Mouse (Mus musculus): ENCODE data around the gene Asic2. TPM values are rescaled to one million over a fixed set of nuclear protein-coding genes. Genes with fewer than 3 reads are reported as not detected.

The Asic2 gene
- polyA plus RNA-seq, 1 experiment from 2014 or later: not detected

GRCm38 (mm10) chr11:80918332-80918731, 1049.9 kb downstream of the Asic2 start:
- H3K9me3 ChIP-seq (replicated peaks): no peaks in the 10 kb centered on the region
- H3K27me3 ChIP-seq: no peaks in the 10 kb centered on the region
- ATAC-seq (replicated peaks; ENCODE audit: insufficient number of reproducible peaks, insufficient read depth, low FRiP score, low read depth): no peak
- H3K4me1 ChIP-seq (replicated peaks): no peaks in the 10 kb centered on the region
- no peak overlapping the region for H3K4me2 ChIP-seq
- no peak overlapping the region for H3K9ac ChIP-seq
- no peaks in the 10 kb centered on the region for H3K36me3 ChIP-seq
- 62% methylated on average over 5 of the region's 5 CpGs for WGBS
- H3K4me3 ChIP-seq: no peak overlapping the region
- no peak overlapping the region for H3K27ac ChIP-seq

GRCm38 (mm10) chr11:80917688-80918087, 1050.6 kb downstream of the Asic2 start:
- no peaks in the 10 kb centered on the region for H3K27me3 ChIP-seq
- H3K4me3 ChIP-seq: no peak overlapping the region
- H3K4me2 ChIP-seq: no peak overlapping the region
- ATAC-seq (replicated peaks; ENCODE audit: insufficient number of reproducible peaks, insufficient read depth, low FRiP score, low read depth): no peak
- H3K9me3 ChIP-seq (replicated peaks): no peaks in the 10 kb centered on the region
- H3K4me1 ChIP-seq (replicated peaks): no peaks in the 10 kb centered on the region
- H3K36me3 ChIP-seq: no peaks in the 10 kb centered on the region
- no peak overlapping the region for H3K9ac ChIP-seq
- no peak overlapping the region for H3K27ac ChIP-seq

GRCm38 (mm10) chr11:80913408-80914024, 1054.7 kb downstream of the Asic2 start:
- no peak overlapping the region for H3K4me3 ChIP-seq

GRCm38 (mm10) chr11:80912721-80913120, 1055.5 kb downstream of the Asic2 start:
- ATAC-seq (replicated peaks; ENCODE audit: insufficient number of reproducible peaks, insufficient read depth, low FRiP score, low read depth): no peak
- Histone ChIP-seq H3K4me3 (no peak overlapping the region), H3K9ac (no peak overlapping the region), H3K27me3 (no peaks in the 10 kb centered on the region), H3K9me3 (replicated peaks) (no peaks in the 10 kb centered on the region), H3K4me2 (no peak overlapping the region), H3K36me3 (no peaks in the 10 kb centered on the region), H3K27ac (no peak overlapping the region), H3K4me1 (replicated peaks) (no peaks in the 10 kb centered on the region)
- WGBS: 68% methylated on average over 5 of the region's 5 CpGs

More at GRCm38 (mm10) chr11:80913408-80914024, 1054.7 kb downstream of the Asic2 start:
- no peak overlapping the region for H3K27ac ChIP-seq
- no peak overlapping the region for H3K9ac ChIP-seq
- no peaks in the 10 kb centered on the region for H3K4me1 ChIP-seq (replicated peaks)
- no peak overlapping the region for H3K4me2 ChIP-seq
- no peak for ATAC-seq (replicated peaks; ENCODE audit: insufficient number of reproducible peaks, insufficient read depth, low FRiP score, low read depth)
- H3K27me3 ChIP-seq: no peaks in the 10 kb centered on the region
- H3K36me3 ChIP-seq: no peaks in the 10 kb centered on the region
- 37% methylated on average over 4 of the region's 4 CpGs for WGBS
- H3K9me3 ChIP-seq (replicated peaks): no peaks in the 10 kb centered on the region

GRCm38 (mm10) chr11:80907820-80908219, 1060.4 kb downstream of the Asic2 start:
- no peak overlapping the region for H3K4me3 ChIP-seq
- no peak overlapping the region for H3K9ac ChIP-seq
- no peaks in the 10 kb centered on the region for H3K4me1 ChIP-seq (replicated peaks)
- H3K9me3 ChIP-seq (replicated peaks): no peaks in the 10 kb centered on the region
- ATAC-seq (replicated peaks; ENCODE audit: insufficient number of reproducible peaks, insufficient read depth, low FRiP score, low read depth): no peak
- no peak overlapping the region for H3K27ac ChIP-seq
- H3K27me3 ChIP-seq: 0 out of 2 replicates have a peak, but pooled peaks cover 3% of the 10 kb centered on the region
- no peaks in the 10 kb centered on the region for H3K36me3 ChIP-seq
- H3K4me2 ChIP-seq: no peak overlapping the region
- 78% methylated on average over 6 of the region's 6 CpGs for WGBS

GRCm38 (mm10) chr11:80906456-80906855, 1061.8 kb downstream of the Asic2 start:
- no peaks in the 10 kb centered on the region for H3K36me3 ChIP-seq
- no peaks in the 10 kb centered on the region for H3K9me3 ChIP-seq (replicated peaks)
- no peak overlapping the region for H3K27ac ChIP-seq
- H3K4me3 ChIP-seq: no peak overlapping the region
- H3K27me3 ChIP-seq: 0 out of 2 replicates have a peak, but pooled peaks cover 3% of the 10 kb centered on the region
- H3K4me2 ChIP-seq: no peak overlapping the region
- no peaks in the 10 kb centered on the region for H3K4me1 ChIP-seq (replicated peaks)
- ATAC-seq (replicated peaks; ENCODE audit: insufficient number of reproducible peaks, insufficient read depth, low FRiP score, low read depth): no peak
- WGBS: 29% methylated on average over 4 of the region's 4 CpGs
- no peak overlapping the region for H3K9ac ChIP-seq

- Histone ChIP-seq H3K36me3 (no peaks in the 10 kb centered on the region), H3K9ac (no peak overlapping the region), H3K4me3 (no peak overlapping the region), H3K27me3 (0 out of 2 replicates have a peak, but pooled peaks cover 3% of the 10 kb centered on the region), H3K4me2 (no peak overlapping the region), H3K4me1 (replicated peaks) (no peaks in the 10 kb centered on the region), H3K27ac (no peak overlapping the region), H3K9me3 (replicated peaks) (no peaks in the 10 kb centered on the region)
- WGBS: 88% methylated on average over 2 of the region's 2 CpGs
- no peak for ATAC-seq (replicated peaks; ENCODE audit: insufficient number of reproducible peaks, insufficient read depth, low FRiP score, low read depth)
Observed at GRCm38 (mm10) chr11:80904559-80904958, 1063.7 kb downstream of the Asic2 start.

- Histone ChIP-seq H3K27me3 (0 out of 2 replicates have a peak, but pooled peaks cover 3% of the 10 kb centered on the region), H3K36me3 (no peaks in the 10 kb centered on the region), H3K4me3 (no peak overlapping the region), H3K27ac (no peak overlapping the region), H3K9me3 (replicated peaks) (no peaks in the 10 kb centered on the region), H3K9ac (no peak overlapping the region), H3K4me1 (replicated peaks) (no peaks in the 10 kb centered on the region), H3K4me2 (no peak overlapping the region)
- 83% methylated on average over 10 of the region's 10 CpGs for WGBS
- no peak for ATAC-seq (replicated peaks; ENCODE audit: insufficient number of reproducible peaks, insufficient read depth, low FRiP score, low read depth)
Observed at GRCm38 (mm10) chr11:80903426-80903825, 1064.8 kb downstream of the Asic2 start.

GRCm38 (mm10) chr11:80902664-80903063, 1065.6 kb downstream of the Asic2 start:
- Histone ChIP-seq H3K4me2 (no peak overlapping the region), H3K36me3 (no peaks in the 10 kb centered on the region), H3K4me3 (no peak overlapping the region), H3K27me3 (0 out of 2 replicates have a peak, but pooled peaks cover 3% of the 10 kb centered on the region), H3K9ac (no peak overlapping the region), H3K4me1 (replicated peaks) (no peaks in the 10 kb centered on the region), H3K9me3 (replicated peaks) (no peaks in the 10 kb centered on the region), H3K27ac (no peak overlapping the region)
- no peak for ATAC-seq (replicated peaks; ENCODE audit: insufficient number of reproducible peaks, insufficient read depth, low FRiP score, low read depth)
- WGBS: 59% methylated on average over 7 of the region's 7 CpGs

- Histone ChIP-seq H3K36me3 (no peaks in the 10 kb centered on the region), H3K4me2 (no peak overlapping the region), H3K4me1 (replicated peaks) (no peaks in the 10 kb centered on the region), H3K4me3 (no peak overlapping the region), H3K27me3 (0 out of 2 replicates have a peak, but pooled peaks cover 3% of the 10 kb centered on the region), H3K27ac (no peak overlapping the region), H3K9me3 (replicated peaks) (no peaks in the 10 kb centered on the region), H3K9ac (no peak overlapping the region)
- 66% methylated on average over 4 of the region's 4 CpGs for WGBS
- no peak for ATAC-seq (replicated peaks; ENCODE audit: insufficient number of reproducible peaks, insufficient read depth, low FRiP score, low read depth)
Observed at GRCm38 (mm10) chr11:80900555-80900954, 1067.7 kb downstream of the Asic2 start.

- no peak for ATAC-seq (replicated peaks; ENCODE audit: insufficient number of reproducible peaks, insufficient read depth, low FRiP score, low read depth)
- no peak overlapping the region for H3K27ac ChIP-seq
- 85% methylated on average over 3 of the region's 3 CpGs for WGBS
- no peaks in the 10 kb centered on the region for H3K4me1 ChIP-seq (replicated peaks)
- no peak overlapping the region for H3K4me3 ChIP-seq
- H3K36me3 ChIP-seq: no peaks in the 10 kb centered on the region
- no peaks in the 10 kb centered on the region for H3K9me3 ChIP-seq (replicated peaks)
- H3K4me2 ChIP-seq: no peak overlapping the region
- H3K9ac ChIP-seq: no peak overlapping the region
- H3K27me3 ChIP-seq: peaks cover 8% of the 10 kb centered on the region; the same call in 1 of the 2 replicates
Observed at GRCm38 (mm10) chr11:80895853-80896252, 1072.4 kb downstream of the Asic2 start.

Data from heart, embryonic 15.5 days (tissue).